Mouse (Mus musculus) testis, adult 2 months (tissue): Measurements from ENCODE around the gene Slc43a3.

Source experiments
- CTCF ChIP-seq: fragments of 200-500 bp; IDR thresholded peaks from 2 replicates; pipeline ENCODE4 v1.5.1; 2012; ENCODE audit warnings: low read depth, mild to moderate bottlenecking, inconsistent platforms, low read length, moderate library complexity; ENCODE audit not compliant: control insufficient read depth, insufficient read depth, insufficient replicate concordance
- POLR2A ChIP-seq: fragments of 200-500 bp; IDR thresholded peaks from 2 replicates; pipeline ENCODE4 v1.6.1; 2012; ENCODE audit warnings: low read depth, mild to moderate bottlenecking, inconsistent platforms, low read length, moderate library complexity; ENCODE audit not compliant: control insufficient read depth

DNA sequence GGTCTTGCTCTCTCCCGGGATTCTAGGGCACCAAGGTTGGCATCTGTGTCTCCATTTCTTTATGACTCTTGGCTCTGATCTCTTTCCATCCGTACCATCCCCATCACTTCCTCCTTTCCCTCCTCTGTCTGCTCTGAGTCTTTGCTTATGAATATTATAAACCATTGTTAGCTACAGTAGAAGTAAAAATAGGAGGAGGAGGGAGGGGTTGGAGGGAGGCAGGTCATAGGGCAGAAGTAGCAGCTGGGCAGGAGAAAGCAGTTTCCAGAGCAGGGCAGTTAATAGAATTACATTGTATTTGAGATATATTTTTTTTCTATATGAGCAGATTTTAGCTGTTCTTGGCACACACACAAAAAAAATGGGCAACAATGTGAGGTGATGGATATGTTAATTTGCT lies 12.3 kb downstream of the Slc43a3 start:
- TF ChIP-seq CTCF (no peak), POLR2A (no peak)
